Mouse (Mus musculus): ENCODE measurements around the gene Prepl.

The Prepl gene

GRCm38 (mm10) chr17:85090120-85091099 lies at the start of gene Prepl, which contains the start of gene Camkmt:
Gene Prepl, minus strand, starts transcription at chr17:85090241.
Gene Camkmt, plus strand, starts transcription at chr17:85090552.
- in situ Hi-C loops (cut with MboI) = loop anchor here (10.0 kb wide), 1 partner anchor 136 kb away; the partner anchor contains the start of gene Ppm1b

- in situ Hi-C loops (cut with MboI) = no loop called here
These were observed 48.4 kb upstream of the Prepl start for GRCm38 (mm10) chr17:85138393-85138792.

- in situ Hi-C loops (cut with MboI) = no loop called here
These were observed 26.6 kb upstream of the Prepl start for GRCm38 (mm10) chr17:85116643-85117042.

DNA sequence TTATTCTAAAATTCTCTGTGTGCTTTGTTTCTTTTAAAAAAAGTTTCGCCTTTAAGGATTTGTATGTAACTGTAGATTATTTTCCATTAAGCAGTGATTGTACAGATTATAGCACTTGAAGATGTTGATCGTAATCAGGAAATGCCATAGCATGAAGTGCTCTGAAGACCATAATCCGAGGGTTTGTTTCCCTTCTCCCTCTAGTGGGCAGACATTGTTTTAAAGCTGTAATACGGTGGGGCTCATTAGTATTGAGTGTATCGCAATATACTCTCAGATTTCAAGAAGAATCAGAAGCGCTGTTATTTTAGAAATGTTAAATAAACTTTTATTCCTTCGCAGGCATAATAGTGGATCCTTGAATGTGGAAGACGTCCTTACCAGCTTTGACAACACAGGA lies 23.4 kb upstream of the Prepl start:
- in situ Hi-C loops (cut with MboI) = no loop called here

DNA sequence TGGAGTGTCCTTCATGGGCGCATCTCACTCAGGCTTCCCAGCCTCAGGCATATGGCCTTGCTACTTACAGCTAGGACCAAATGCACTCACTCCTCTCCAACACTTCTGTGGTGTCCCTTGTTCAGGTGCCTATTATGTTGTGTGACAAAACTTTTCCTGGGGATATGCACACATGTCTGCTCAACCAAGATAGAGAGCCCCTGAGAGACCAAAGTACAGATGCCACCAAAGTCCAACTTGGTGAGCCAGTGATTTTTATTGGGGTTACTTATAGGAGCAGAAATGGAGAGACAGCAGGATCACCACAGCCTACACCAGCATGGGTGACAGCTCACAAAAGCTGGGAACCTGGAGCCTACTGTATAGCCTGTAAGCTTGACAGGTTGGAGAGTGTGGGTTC lies 20.6 kb upstream of the Prepl start:
- in situ Hi-C loops (cut with MboI) = no loop called here

GRCm38 (mm10) chr17:85103310-85103709 lies 13.3 kb upstream of the Prepl start:
- in situ Hi-C loops (cut with MboI) = no loop called here

GRCm38 (mm10) chr17:85101751-85102150 lies 11.7 kb upstream of the Prepl start:
- in situ Hi-C loops (cut with MboI) = no loop called here

DNA sequence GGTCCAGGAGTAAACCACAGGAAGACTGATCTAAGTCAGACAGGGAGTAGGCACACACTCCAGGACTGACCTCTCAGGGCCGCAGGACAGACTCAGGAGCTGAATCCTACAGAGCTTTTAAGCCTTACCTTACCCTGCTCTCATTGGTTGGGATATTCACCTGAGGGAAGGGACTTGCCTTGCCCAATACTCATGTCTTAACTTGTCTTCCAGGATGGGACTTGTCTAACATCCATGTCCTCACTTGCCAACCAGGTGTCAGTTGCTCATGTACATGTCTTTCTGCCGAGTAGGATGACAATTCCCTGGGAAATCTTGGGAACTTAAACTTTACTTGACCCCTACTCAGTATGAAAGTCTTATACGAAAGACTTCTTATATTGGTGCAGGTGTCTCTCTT lies 10.2 kb upstream of the Prepl start:
- in situ Hi-C loops (cut with MboI) = no loop called here

DNA sequence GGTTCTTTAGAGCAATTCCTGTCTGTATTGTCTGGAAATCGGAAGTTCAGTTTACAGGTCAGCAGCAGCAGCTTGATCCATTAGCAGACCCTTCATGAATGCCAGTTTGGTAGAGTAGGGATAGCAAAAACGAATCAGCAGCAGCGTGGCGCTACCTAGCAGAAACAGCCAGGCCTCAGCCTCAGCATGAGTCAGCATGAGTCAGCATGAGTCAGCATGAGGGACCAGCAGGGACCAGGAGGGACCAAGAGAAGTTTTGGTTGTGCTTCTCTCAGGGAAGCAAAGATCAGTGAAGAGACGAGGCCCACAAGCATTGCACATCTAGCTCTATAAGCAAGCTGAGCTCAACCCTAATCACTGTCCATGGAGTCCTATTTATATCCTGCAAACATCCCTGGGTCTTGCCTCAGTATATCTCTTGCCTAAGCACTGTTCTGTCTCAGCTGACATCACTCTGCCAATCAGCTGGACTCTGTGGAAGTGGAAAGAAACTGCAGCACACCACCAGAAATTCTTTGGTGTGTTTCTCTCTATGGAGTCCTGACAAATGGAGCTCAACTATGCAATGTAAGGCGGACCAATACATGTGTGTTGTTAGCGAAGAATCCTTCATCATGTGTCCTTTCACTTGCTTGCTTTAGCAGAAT lies 8.8 kb upstream of the Prepl start:
- in situ Hi-C loops (cut with MboI) = loop anchor here (10.0 kb wide), 1 partner anchor 144 kb away; the partner anchor contains the start of gene Ppm1b

GRCm38 (mm10) chr17:85096396-85096795 lies 6.4 kb upstream of the Prepl start:
- in situ Hi-C loops (cut with MboI) = loop anchor here (10.0 kb wide), 1 partner anchor 142 kb away; the partner anchor contains the start of gene Ppm1b

- in situ Hi-C loops (cut with MboI) = loop anchor here (10.0 kb wide), 1 partner anchor 137 kb away; the partner anchor contains the start of gene Ppm1b
These were observed 1.7 kb upstream of the Prepl start for GRCm38 (mm10) chr17:85091762-85092161.

DNA sequence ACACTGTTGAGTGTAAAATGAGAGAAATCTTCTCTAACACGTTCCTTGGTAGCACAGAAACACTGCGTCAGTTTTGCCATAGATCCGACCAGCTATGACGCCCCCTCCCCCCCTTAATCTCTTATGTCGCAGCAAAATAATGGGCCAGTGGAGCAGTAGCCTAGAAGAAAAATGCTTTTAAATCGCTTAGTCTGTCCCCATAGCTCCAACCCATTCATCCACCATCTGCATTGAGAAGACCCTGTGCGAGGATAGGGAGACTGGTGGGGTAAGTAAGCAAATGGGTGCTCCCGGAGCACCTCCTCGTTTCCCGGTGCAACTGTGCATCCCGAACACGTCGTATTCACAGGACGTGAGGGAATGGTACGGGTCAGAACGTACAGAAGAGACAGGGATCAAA lies 420 bp downstream of the Prepl start:
- in situ Hi-C loops (cut with MboI) = loop anchor here (10.0 kb wide), 1 partner anchor 135 kb away; the partner anchor contains the start of gene Ppm1b

- in situ Hi-C loops (cut with MboI) = no loop called here
These were observed 1.0 kb downstream of the Prepl start for GRCm38 (mm10) chr17:85089011-85089410.

DNA sequence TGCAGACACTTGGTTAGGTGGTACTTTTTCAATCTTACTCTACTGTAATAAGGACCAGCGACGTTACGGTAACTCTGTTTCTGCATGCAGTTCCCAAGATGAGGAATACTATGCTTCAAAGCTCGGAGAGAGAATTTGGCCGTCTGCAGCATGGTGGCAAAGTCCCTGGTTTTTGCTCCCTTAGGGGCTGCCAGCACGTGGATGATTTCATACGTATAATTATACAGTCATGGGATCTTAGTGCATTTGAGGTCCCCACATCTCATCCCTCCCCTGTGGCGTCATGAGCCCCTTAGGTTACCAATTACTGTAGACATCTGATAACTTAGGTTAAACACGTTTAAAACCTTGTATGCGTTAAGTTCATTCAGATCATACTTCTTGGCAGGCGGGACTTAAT lies 1.6 kb downstream of the Prepl start:
- in situ Hi-C loops (cut with MboI) = no loop called here

DNA sequence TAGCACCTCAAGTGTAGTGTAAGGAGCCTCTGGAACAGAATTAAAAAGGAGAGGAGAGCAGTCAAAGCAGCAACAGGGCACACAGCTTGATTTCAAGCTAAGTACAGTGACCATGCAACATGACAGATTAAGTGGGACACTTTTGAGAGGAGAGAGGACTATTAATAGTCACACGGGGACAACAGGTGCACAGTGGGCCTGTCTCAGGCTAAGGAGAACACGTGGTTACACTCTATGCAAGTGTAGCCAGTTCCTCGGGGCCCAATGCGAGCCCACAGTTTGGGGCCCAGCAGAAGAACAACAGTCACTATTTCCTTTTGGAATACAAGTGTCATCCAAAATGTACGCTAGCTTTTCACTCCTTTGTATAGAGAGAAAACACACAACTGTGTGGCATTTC lies 2.5 kb downstream of the Prepl start:
- in situ Hi-C loops (cut with MboI) = no loop called here

DNA sequence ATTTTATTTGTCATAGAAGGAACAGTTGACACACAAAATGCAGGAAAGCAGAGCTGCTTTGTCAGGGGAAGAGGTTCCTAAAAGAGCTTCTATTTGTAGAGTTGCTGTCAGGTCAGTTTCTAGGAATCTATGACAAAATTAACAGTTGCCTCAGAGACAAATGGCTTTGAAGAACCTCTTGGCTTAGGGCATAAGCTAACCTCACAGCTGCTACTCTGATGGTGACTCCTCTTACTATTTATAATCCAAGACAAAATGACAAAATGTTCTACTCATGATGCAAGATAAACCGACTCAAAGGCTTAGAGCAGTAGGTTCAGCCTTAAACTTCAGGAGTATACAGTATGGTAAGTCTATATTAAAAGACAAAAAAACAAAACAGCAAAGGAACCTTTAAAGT lies 3.5 kb downstream of the Prepl start:
- in situ Hi-C loops (cut with MboI) = no loop called here

GRCm38 (mm10) chr17:85085335-85085734 lies 4.7 kb downstream of the Prepl start:
- in situ Hi-C loops (cut with MboI) = no loop called here

DNA sequence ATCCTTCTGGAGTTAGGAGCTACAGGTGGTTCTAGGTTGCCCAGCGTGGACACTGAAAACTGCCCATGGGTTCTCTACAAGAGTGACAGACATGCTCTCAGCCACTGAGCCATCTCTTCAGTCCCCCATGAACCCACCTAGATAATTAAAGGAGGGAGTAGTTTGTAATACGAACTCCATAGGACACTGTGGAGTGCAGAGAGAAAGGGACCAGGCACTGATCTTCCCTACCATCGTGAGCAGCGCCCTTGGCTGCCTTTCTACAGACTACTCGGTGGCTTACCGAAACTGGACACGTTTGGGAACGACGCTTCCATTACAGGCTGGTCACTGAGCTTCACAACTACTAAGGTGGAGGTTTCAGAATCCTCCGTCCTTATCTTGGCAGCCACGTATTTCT lies 9.3 kb downstream of the Prepl start:
- in situ Hi-C loops (cut with MboI) = no loop called here

DNA sequence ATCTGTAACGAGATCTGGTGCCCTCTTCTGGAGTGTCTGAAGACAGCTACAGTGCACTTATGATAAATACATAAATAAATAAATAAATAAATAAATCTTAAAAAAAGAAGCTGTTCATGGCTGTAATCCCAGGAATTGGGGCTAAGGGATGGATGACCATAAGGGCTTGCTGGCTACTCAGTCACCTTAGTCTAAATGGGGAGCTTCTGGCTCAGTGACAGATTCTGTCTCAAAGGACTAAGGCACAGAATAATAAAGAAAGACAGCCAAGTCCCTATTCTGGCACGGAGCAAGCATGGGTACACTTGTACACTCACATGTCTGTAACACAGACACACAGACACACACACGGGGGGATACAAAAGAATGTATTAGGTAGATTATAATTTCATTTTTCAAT lies 10.8 kb downstream of the Prepl start:
- in situ Hi-C loops (cut with MboI) = no loop called here

- in situ Hi-C loops (cut with MboI) = no loop called here
These were observed 16.0 kb downstream of the Prepl start for GRCm38 (mm10) chr17:85074083-85074482.

- in situ Hi-C loops (cut with MboI) = no loop called here
These were observed 16.8 kb downstream of the Prepl start for GRCm38 (mm10) chr17:85073214-85073613.

DNA sequence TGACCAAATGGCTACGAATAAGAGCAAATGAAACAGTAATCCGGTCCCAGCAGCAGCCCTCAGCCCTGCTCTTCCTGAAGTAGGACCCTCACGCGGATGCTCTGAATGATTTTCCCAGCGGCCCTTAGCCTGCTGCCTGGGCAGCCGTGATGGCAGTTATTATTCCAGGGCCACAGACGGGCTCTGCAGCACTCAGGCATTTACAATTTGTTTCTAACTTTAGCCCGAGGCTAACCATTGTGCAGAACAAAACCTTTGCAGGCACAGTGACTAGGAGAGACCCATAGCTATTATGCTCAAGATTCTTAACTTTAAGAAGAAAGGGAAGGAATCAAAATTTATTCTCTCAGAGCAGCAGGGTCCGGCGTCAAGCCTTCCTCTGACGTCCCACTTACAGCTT lies 17.7 kb downstream of the Prepl start:
- in situ Hi-C loops (cut with MboI) = no loop called here

All from mature B cell (primary cell).